Mouse (Mus musculus): ENCODE data around the gene Rrp1b. TPM values are rescaled to one million over a fixed set of nuclear protein-coding genes. Genes with fewer than 3 reads are reported as not detected.
"Not testable (repeated sequence)": the region's sequence is repeated elsewhere in the genome, so short reads cannot be mapped to it uniquely, and the experiment has no call there.

Rrp1b gene
- polyA plus RNA-seq, 1 experiment from 2014 or later, result 44.1 TPM

GRCm38 (mm10) chr17:32091364-32092240 lies 55.7 kb downstream of the Rrp1b start:
- Histone ChIP-seq H3K27ac (peak overlapping the region; percentile 100), H3K4me1 (replicated peaks) (peaks cover 57% of the 10 kb centered on the region)
- peak; percentile 95 for ATAC-seq (ENCODE audit: low read depth)

GRCm38 (mm10) chr17:32092241-32092619 lies 56.3 kb downstream of the Rrp1b start:
- H3K4me3 ChIP-seq (replicated peaks), result peak overlapping the region; percentile 52
- WGBS (ENCODE audit: insufficient replicate concordance), result 59% methylated on average over 1 of the region's 1 CpGs
- H3K4me1 ChIP-seq (replicated peaks), result peaks cover 58% of the 10 kb centered on the region
- no peaks in the 10 kb centered on the region for H3K27me3 ChIP-seq
- H3K9me3 ChIP-seq (replicated peaks), result peaks cover 10% of the 10 kb centered on the region; the same call in 1 of the 2 replicates
- no peaks in the 10 kb centered on the region for H3K36me3 ChIP-seq
- H3K4me2 ChIP-seq, result peak overlapping the region; percentile 81
- peak; percentile 64 for DNase-seq
- ATAC-seq (ENCODE audit: low read depth), result peak; percentile 83
- peak overlapping the region; percentile 100 for H3K27ac ChIP-seq
- peak overlapping the region; percentile 82 for H3K9ac ChIP-seq

More at GRCm38 (mm10) chr17:32091364-32092240, 55.7 kb downstream of the Rrp1b start:
- WGBS (ENCODE audit: insufficient replicate concordance), result 8% methylated on average over 15 of the region's 16 CpGs
- DNase-seq, result peak; percentile 96
- not testable (repeated sequence) for H3K36me3 ChIP-seq, H3K27me3 ChIP-seq
- peaks cover 10% of the 10 kb centered on the region; the same call in 1 of the 2 replicates for H3K9me3 ChIP-seq (replicated peaks)
- H3K4me3 ChIP-seq (replicated peaks), result peak overlapping the region; percentile 52
- H3K4me2 ChIP-seq, result peak overlapping the region; percentile 81
- H3K9ac ChIP-seq, result peak overlapping the region; percentile 82

- no peak for DNase-seq
- Histone ChIP-seq H3K4me2 (peak overlapping the region; percentile 81), H3K9me3 (replicated peaks) (peaks cover 10% of the 10 kb centered on the region; the same call in 1 of the 2 replicates), H3K4me1 (replicated peaks) (peaks cover 58% of the 10 kb centered on the region), H3K4me3 (replicated peaks) (no peak overlapping the region), H3K9ac (peak overlapping the region; percentile 82; the same call in 1 of the 2 replicates), H3K27me3 (0 out of 2 replicates have a peak, but pooled peaks cover under 1% of the 10 kb centered on the region), H3K27ac (peak overlapping the region; percentile 100), H3K36me3 (no peaks in the 10 kb centered on the region)
- ATAC-seq (ENCODE audit: low read depth), result no peak
- WGBS (ENCODE audit: insufficient replicate concordance), result 77% methylated on average over 5 of the region's 5 CpGs
Observed at GRCm38 (mm10) chr17:32092895-32093294, 57.0 kb downstream of the Rrp1b start.

DNA sequence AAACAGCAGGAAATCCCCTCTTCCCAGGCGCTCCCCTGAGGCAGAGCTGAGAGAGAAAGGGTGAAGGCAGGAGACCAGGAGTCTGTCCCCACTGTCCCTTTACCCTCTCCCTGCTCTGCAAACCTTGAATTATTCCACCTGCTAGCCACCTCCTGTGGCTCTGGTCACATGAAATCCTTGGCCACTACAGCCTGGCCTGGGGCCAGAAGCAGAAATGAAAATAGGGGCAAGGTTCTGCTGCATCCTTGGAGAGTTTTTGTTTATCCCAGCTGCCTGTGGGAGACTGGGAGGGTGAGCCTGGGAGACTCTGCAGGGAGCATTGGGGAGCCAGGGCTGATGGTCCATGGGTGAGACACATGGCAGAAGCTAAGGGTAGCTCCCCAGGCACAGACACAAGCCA lies 61.8 kb downstream of the Rrp1b start:
- H3K4me2 ChIP-seq, result no peak overlapping the region
- H3K36me3 ChIP-seq, result no peaks in the 10 kb centered on the region
- peaks cover 10% of the 10 kb centered on the region; the same call in 1 of the 2 replicates for H3K9me3 ChIP-seq (replicated peaks)
- ATAC-seq (ENCODE audit: low read depth), result no peak
- H3K4me1 ChIP-seq (replicated peaks), result peaks cover 59% of the 10 kb centered on the region
- H3K27me3 ChIP-seq, result 0 out of 2 replicates have a peak, but pooled peaks cover 3% of the 10 kb centered on the region
- H3K4me3 ChIP-seq (replicated peaks), result no peak overlapping the region
- no peak overlapping the region for H3K9ac ChIP-seq
- DNase-seq, result no peak
- H3K27ac ChIP-seq, result 0 out of 2 replicates have a peak overlapping the region, but pooled peaks have one; percentile 5
- 83% methylated on average over 1 of the region's 1 CpGs for WGBS (ENCODE audit: insufficient replicate concordance)

GRCm38 (mm10) chr17:32098905-32099304 lies 63.0 kb downstream of the Rrp1b start:
- Histone ChIP-seq H3K27ac (peak overlapping the region; percentile 12; the same call in 1 of the 2 replicates), H3K4me1 (replicated peaks) (peaks cover 47% of the 10 kb centered on the region)
- not testable (repeated sequence) for H3K36me3 ChIP-seq; H3K4me2 ChIP-seq; H3K27me3 ChIP-seq; ATAC-seq (ENCODE audit: low read depth); H3K4me3 ChIP-seq (replicated peaks); DNase-seq; H3K9me3 ChIP-seq (replicated peaks); H3K9ac ChIP-seq
- WGBS (ENCODE audit: insufficient replicate concordance), result 83% methylated on average over 6 of the region's 6 CpGs

GRCm38 (mm10) chr17:32099574-32099942 lies 63.7 kb downstream of the Rrp1b start:
- DNase-seq (no peak), ATAC-seq (ENCODE audit: low read depth) (peak; percentile 7; the same call in 1 of the 2 replicates)
- Histone ChIP-seq H3K4me1 (replicated peaks) (peaks cover 46% of the 10 kb centered on the region), H3K9me3 (replicated peaks) (no peaks in the 10 kb centered on the region), H3K36me3 (no peaks in the 10 kb centered on the region), H3K4me2 (peak overlapping the region; percentile 95), H3K4me3 (replicated peaks) (peak overlapping the region; percentile 65), H3K27ac (peak overlapping the region; percentile 76), H3K27me3 (0 out of 2 replicates have a peak, but pooled peaks cover 3% of the 10 kb centered on the region), H3K9ac (peak overlapping the region; percentile 83)
- WGBS (ENCODE audit: insufficient replicate concordance), result 39% methylated on average over 8 of the region's 8 CpGs

DNA sequence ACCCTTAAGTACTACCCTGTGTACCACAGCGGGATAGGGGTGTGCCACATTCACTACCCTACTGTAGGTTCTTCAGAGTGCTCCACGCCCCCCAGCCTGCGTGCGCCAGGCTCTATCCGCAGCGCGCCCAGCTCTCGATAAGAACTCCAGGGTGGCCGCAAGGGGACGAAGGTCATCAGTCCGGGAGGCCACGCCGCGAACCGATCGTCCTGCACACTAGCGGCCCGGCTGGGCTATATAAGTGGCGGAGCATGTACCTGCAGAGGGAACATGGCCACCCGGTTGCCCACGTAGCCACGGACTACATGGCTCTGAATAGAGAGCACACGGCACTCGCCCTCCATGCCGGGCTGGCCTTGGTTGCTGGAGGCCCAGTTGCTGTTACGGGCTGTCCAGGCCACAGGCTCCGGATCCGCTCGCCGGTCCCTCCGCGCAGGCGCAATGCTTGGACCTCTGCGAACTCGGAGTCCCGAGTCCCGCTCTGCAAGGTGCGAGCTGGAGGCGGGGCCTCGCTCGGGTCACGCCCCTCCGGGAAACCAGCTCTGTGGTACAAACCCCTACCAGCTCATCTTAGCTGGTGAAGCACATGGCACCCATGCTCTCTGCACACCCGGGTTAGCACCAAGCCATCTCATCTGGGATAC lies 64.2 kb downstream of the Rrp1b start:
- no peaks in the 10 kb centered on the region for H3K9me3 ChIP-seq (replicated peaks)
- WGBS (ENCODE audit: insufficient replicate concordance), result under 1% methylated on average over 44 of the region's 44 CpGs
- H3K9ac ChIP-seq, result peak overlapping the region; percentile 83
- ATAC-seq (ENCODE audit: low read depth), result peak; percentile 87
- H3K27me3 ChIP-seq, result peaks cover 6% of the 10 kb centered on the region; the same call in 1 of the 2 replicates
- DNase-seq, result peak; percentile 88
- H3K36me3 ChIP-seq, result no peaks in the 10 kb centered on the region
- peak overlapping the region; percentile 95 for H3K4me2 ChIP-seq
- peak overlapping the region; percentile 65 for H3K4me3 ChIP-seq (replicated peaks)
- peaks cover 50% of the 10 kb centered on the region for H3K4me1 ChIP-seq (replicated peaks)
- peak overlapping the region; percentile 76 for H3K27ac ChIP-seq

DNA sequence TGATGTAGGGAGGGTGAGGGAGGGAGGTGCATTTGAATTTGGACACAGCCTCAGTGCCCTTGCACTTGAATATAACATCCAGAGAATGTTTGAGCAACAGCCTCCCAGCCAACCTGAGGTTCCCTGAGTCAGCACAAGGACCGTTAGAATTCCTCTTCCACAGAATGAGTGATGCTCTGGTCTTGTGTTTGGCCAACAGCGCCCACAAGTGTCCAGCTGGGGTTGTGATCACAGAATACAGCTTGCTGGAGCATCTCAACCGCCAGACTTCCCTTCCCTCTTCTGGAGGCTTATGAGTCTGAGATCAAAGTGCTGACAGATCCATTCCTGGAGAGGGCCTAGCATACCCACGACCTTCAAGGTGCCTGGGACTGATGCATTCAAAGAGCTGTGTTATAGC lies 67.2 kb downstream of the Rrp1b start:
- Histone ChIP-seq H3K9ac (no peak overlapping the region), H3K27ac (no peak overlapping the region), H3K9me3 (replicated peaks) (no peaks in the 10 kb centered on the region), H3K36me3 (no peaks in the 10 kb centered on the region), H3K4me3 (replicated peaks) (no peak overlapping the region), H3K4me1 (replicated peaks) (peaks cover 63% of the 10 kb centered on the region), H3K4me2 (no peak overlapping the region), H3K27me3 (peaks cover 4% of the 10 kb centered on the region; the same call in 1 of the 2 replicates)
- 12% methylated on average over 4 of the region's 4 CpGs for WGBS (ENCODE audit: insufficient replicate concordance)
- no peak for ATAC-seq (ENCODE audit: low read depth)
- no peak for DNase-seq

- peaks cover 69% of the 10 kb centered on the region for H3K4me1 ChIP-seq (replicated peaks)
- no peak for ATAC-seq (ENCODE audit: low read depth)
- no peak for DNase-seq
- H3K4me3 ChIP-seq (replicated peaks), result no peak overlapping the region
- H3K27me3 ChIP-seq, result peaks cover 4% of the 10 kb centered on the region; the same call in 1 of the 2 replicates
- peak overlapping the region; percentile 41; the same call in 1 of the 2 replicates for H3K9ac ChIP-seq
- peak overlapping the region; percentile 98 for H3K27ac ChIP-seq
- H3K9me3 ChIP-seq (replicated peaks), result no peaks in the 10 kb centered on the region
- WGBS (ENCODE audit: insufficient replicate concordance), result 71% methylated on average over 2 of the region's 2 CpGs
- no peaks in the 10 kb centered on the region for H3K36me3 ChIP-seq
- no peak overlapping the region for H3K4me2 ChIP-seq
Observed at GRCm38 (mm10) chr17:32106358-32106757, 70.5 kb downstream of the Rrp1b start.

DNA sequence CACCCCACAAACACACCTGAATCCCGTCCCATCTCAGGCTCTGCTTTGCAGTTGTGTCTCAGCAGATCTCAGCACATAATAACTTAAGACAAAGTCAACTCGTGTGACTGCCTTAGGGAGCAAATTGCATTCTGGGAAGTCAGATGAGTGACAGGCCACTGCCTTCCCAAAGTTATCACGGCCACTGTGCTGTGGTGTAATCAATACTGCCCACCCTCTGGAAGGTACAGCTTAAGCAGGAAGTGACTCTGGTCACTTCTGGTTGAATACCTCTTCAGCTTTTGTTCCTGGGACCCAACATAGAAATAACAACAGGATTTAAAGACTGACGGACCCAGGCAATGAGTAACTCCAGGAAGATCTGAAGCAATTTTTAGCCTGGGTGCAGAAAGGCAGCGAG lies 72.0 kb downstream of the Rrp1b start:
- no peak for DNase-seq
- 17% methylated on average over 5 of the region's 5 CpGs for WGBS (ENCODE audit: insufficient replicate concordance)
- H3K4me1 ChIP-seq (replicated peaks), result peaks cover 80% of the 10 kb centered on the region
- peak overlapping the region; percentile 98 for H3K27ac ChIP-seq
- ATAC-seq (ENCODE audit: low read depth), result peak; percentile 48
- peak overlapping the region; percentile 66 for H3K9ac ChIP-seq
- H3K36me3 ChIP-seq, result no peaks in the 10 kb centered on the region
- no peak overlapping the region for H3K4me3 ChIP-seq (replicated peaks)
- no peaks in the 10 kb centered on the region for H3K9me3 ChIP-seq (replicated peaks)
- H3K27me3 ChIP-seq, result peaks cover 4% of the 10 kb centered on the region; the same call in 1 of the 2 replicates
- peak overlapping the region; percentile 54 for H3K4me2 ChIP-seq
